Mouse (Mus musculus) MEL (cell line): Measurements from ENCODE around the gene Smpd3. TPM values are rescaled to one million over a fixed set of nuclear protein-coding genes. Genes with fewer than 3 reads are reported as not detected.

Experiments
- DNase-seq: peaks from one replicate; pipeline ENCODE4 v3.0.0; 2011; ENCODE audit warnings: low read depth, low spot score
- H3K27ac ChIP-seq: 2 replicates; pipeline ENCODE4 v1.5.1; 2012; ENCODE audit warnings: low read depth, mild to moderate bottlenecking, control low read depth, low read length, moderate library complexity; ENCODE audit not compliant: control insufficient read depth
- H3K27me3 ChIP-seq, 2 experiments: fragments of 150-350 bp in 1 of 2; sonication (generic) in 1 of 2; 2 replicates each; pipeline ENCODE4 v1.6.1; 2012; ENCODE audit warnings: low read length in 2 of 2, mild to moderate bottlenecking in 2 of 2, improper control_type of control experiment in 1 of 2, moderate library complexity in 1 of 2; ENCODE audit not compliant: insufficient read depth in 2 of 2, control insufficient read depth in 1 of 2
- H3K36me3 ChIP-seq, 2 experiments: 2 replicates each; pipeline ENCODE4 v1.6.1; 2012 to 2014; ENCODE audit warnings: low read length in 2 of 2, improper control_type of control experiment in 1 of 2, inconsistent platforms in 1 of 2, mild to moderate bottlenecking in 1 of 2; ENCODE audit not compliant: insufficient read depth in 2 of 2, control insufficient read depth in 1 of 2
- H3K4me1 ChIP-seq, 2 experiments: fragments of 150-350 bp in 1 of 2; sonication (generic) in 1 of 2; 2 replicates each; pipeline ENCODE4 v1.6.1; 2012; ENCODE audit warnings: low read length in 2 of 2, improper control_type of control experiment in 1 of 2, mild to moderate bottlenecking in 1 of 2; ENCODE audit not compliant: insufficient read depth in 2 of 2, control insufficient read depth in 1 of 2
- H3K4me3 ChIP-seq, 2 experiments: fragments of 150-350 bp in 1 of 2; sonication (generic) in 1 of 2; 2 replicates each; pipeline ENCODE4 v1.5.1; 2012; ENCODE audit warnings: low read depth in 2 of 2, low read length in 2 of 2, mild to moderate bottlenecking in 2 of 2, moderate library complexity in 2 of 2, control low read depth in 1 of 2, improper control_type of control experiment in 1 of 2; ENCODE audit not compliant: control insufficient read depth in 1 of 2, insufficient read depth in 1 of 2
- H3K79me2 ChIP-seq: 2 replicates; pipeline ENCODE4 v1.6.1; 2012; ENCODE audit warnings: mild to moderate bottlenecking, low read length, moderate library complexity; ENCODE audit not compliant: control insufficient read depth, poor library complexity, insufficient read depth
- H3K9ac ChIP-seq: 2 replicates; pipeline ENCODE4 v1.6.1; 2012; ENCODE audit warnings: low read depth, mild to moderate bottlenecking, control low read depth, low read length, moderate library complexity; ENCODE audit not compliant: control insufficient read depth, poor library complexity, severe bottlenecking
- H3K9me3 ChIP-seq: fragments of 150-350 bp; sonication (generic); replicated peaks from 2 replicates; pipeline ENCODE4 v1.6.1; 2012; ENCODE audit warnings: mild to moderate bottlenecking, low read length, improper control_type of control experiment, moderate library complexity; ENCODE audit not compliant: insufficient read depth
- CHD1 ChIP-seq: IDR thresholded peaks from 2 replicates; pipeline ENCODE4 v1.6.1; 2012; ENCODE audit warnings: low read depth, mild to moderate bottlenecking, inconsistent platforms, low read length, improper control_type of control experiment
- CHD2 ChIP-seq: IDR thresholded peaks from 2 replicates; pipeline ENCODE4 v1.6.1; 2011; ENCODE audit warnings: low read length, improper control_type of control experiment
- CTCF ChIP-seq, 3 experiments: IDR thresholded peaks in 2 of 3; conservative IDR thresholded peaks in 1 of 3; 2 replicates each; pipeline ENCODE4 v1.5.1; 2011 to 2012; ENCODE audit warnings: low read length in 3 of 3, low read depth in 2 of 3, mild to moderate bottlenecking in 2 of 3, improper control_type of control experiment in 1 of 3, inconsistent platforms in 1 of 3, mixed read lengths in 1 of 3, moderate library complexity in 1 of 3; ENCODE audit not compliant: control insufficient read depth in 1 of 3, insufficient read depth in 1 of 3, poor library complexity in 1 of 3, severe bottlenecking in 1 of 3
- GATA1 ChIP-seq: IDR thresholded peaks from 2 replicates; pipeline ENCODE4 v1.6.1; 2011; ENCODE audit warnings: low read depth, low read length, improper control_type of control experiment
- MAFK ChIP-seq: IDR thresholded peaks from 2 replicates; pipeline ENCODE4 v1.6.1; 2011; ENCODE audit warnings: low read depth, mild to moderate bottlenecking, low read length, improper control_type of control experiment, borderline replicate concordance
- MAZ ChIP-seq: IDR thresholded peaks from 2 replicates; pipeline ENCODE4 v1.6.1; 2012; ENCODE audit warnings: low read depth, mild to moderate bottlenecking, inconsistent platforms, low read length, improper control_type of control experiment
- MEF2A ChIP-seq: IDR thresholded peaks from 2 replicates; pipeline ENCODE4 v1.6.1; 2014; ENCODE audit warnings: low read depth, mild to moderate bottlenecking, inconsistent platforms, low read length, improper control_type of control experiment; ENCODE audit not compliant: poor library complexity, insufficient replicate concordance, severe bottlenecking; ENCODE audit errors: extremely low read depth
- NELFE ChIP-seq: IDR thresholded peaks from 2 replicates; pipeline ENCODE4 v1.6.1; 2011; ENCODE audit warnings: low read depth, low read length, improper control_type of control experiment
- POLR2A ChIP-seq, 2 experiments: IDR thresholded peaks; 2 replicates each; pipeline ENCODE4 v1.6.1; 2011 to 2012; ENCODE audit warnings: low read length in 2 of 2, mild to moderate bottlenecking in 2 of 2, control low read depth in 1 of 2, improper control_type of control experiment in 1 of 2, low read depth in 1 of 2, moderate library complexity in 1 of 2; ENCODE audit not compliant: control insufficient read depth in 1 of 2, insufficient read depth in 1 of 2, poor library complexity in 1 of 2
- POLR2AphosphoS2 ChIP-seq: IDR thresholded peaks from 2 replicates; pipeline ENCODE4 v1.6.1; 2011; ENCODE audit warnings: low read length, improper control_type of control experiment
- RCOR1 ChIP-seq: IDR thresholded peaks from 2 replicates; pipeline ENCODE4 v1.6.1; 2012; ENCODE audit warnings: low read depth, mild to moderate bottlenecking, inconsistent platforms, low read length, improper control_type of control experiment
- SIN3A ChIP-seq: IDR thresholded peaks from 2 replicates; pipeline ENCODE4 v1.6.1; 2012; ENCODE audit warnings: low read length, improper control_type of control experiment, inconsistent platforms
- SMC3 ChIP-seq: IDR thresholded peaks from 2 replicates; pipeline ENCODE4 v1.6.1; 2011; ENCODE audit warnings: low read depth, low read length, improper control_type of control experiment
- TBP ChIP-seq: IDR thresholded peaks from 2 replicates; pipeline ENCODE4 v1.8.0; 2011; ENCODE audit warnings: low read depth, low read length, improper control_type of control experiment
- TCF12 ChIP-seq: IDR thresholded peaks from 2 replicates; pipeline ENCODE4 v1.6.1; 2014; ENCODE audit warnings: low read depth, mild to moderate bottlenecking, inconsistent platforms, low read length, improper control_type of control experiment, moderate library complexity
- USF1 ChIP-seq: IDR thresholded peaks from 2 replicates; pipeline ENCODE4 v1.6.1; 2014; ENCODE audit warnings: low read depth, mild to moderate bottlenecking, inconsistent platforms, low read length, improper control_type of control experiment, moderate library complexity
- ZC3H11A ChIP-seq: IDR thresholded peaks from 2 replicates; pipeline ENCODE4 v1.6.1; 2012; ENCODE audit warnings: low read depth, mild to moderate bottlenecking, inconsistent platforms, low read length, improper control_type of control experiment
- ZMIZ1 ChIP-seq: IDR thresholded peaks from 2 replicates; pipeline ENCODE4 v1.6.1; 2012; ENCODE audit warnings: low read depth, mild to moderate bottlenecking, inconsistent platforms, low read length, improper control_type of control experiment, moderate library complexity
- polyA plus RNA-seq, 2 experiments: library from polyadenylated mRNA; stranded (reverse) in 1 of 2; unstranded in 1 of 2; fragments of >175 nt in 1 of 2; fragments of >200 nt in 1 of 2; gene quantifications; 2 replicates each; pipeline versions ENCODE4 v1.2.1 to v1.2.4; 2012; ENCODE audit warnings: low replicate concordance in 2 of 2, low read depth in 1 of 2; ENCODE audit not compliant: insufficient read length in 2 of 2, insufficient read depth in 1 of 2, missing spikeins in 1 of 2
- total RNA-seq: library from RNA; depleted of rRNA; stranded (reverse); fragments of 300-350 nt; gene quantifications from 2 replicates; pipeline ENCODE4 v1.2.3, GENCODE M21; 2012

Smpd3 gene
- total and polyA plus RNA-seq, 3 experiments, result 0.04 to 0.08 TPM; not detected in 1

DNA sequence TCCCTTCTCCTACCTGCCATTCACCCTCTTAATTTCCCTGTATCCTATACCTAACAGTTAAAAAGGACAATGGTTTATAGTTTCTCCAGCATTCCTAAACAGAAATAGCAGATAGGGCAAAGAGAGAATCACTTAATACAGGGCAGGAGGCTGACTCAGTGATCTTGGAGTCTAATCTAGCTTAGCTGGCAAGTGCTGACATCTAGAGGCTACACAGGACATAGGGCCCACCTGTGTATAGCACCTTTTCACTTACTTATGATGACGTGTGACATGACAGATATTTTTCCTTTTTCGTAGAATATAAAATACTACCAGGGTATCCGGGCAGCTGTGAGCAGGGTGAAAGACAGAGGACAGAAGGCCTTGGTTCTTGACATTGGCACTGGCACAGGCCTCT lies 118.2 kb downstream of the Smpd3 start:
- Histone ChIP-seq H3K36me3 (peaks cover 0 to 33% of the 10 kb centered on the region in 2 experiments; a peak in 2 of 4 replicates), H3K4me1 (no peaks in the 10 kb centered on the region), H3K4me3 (no peak overlapping the region), H3K27me3 (no peaks in the 10 kb centered on the region), H3K27ac (no peak overlapping the region), H3K9ac (no peak overlapping the region), H3K79me2 (no peaks in the 10 kb centered on the region), H3K9me3 (no peaks in the 10 kb centered on the region)
- TF ChIP-seq CTCF (IDR thresholded peaks at IDR 0.05 in 2 of 3, conservative IDR thresholded peaks at IDR 0.05 in 1 of 3; ENCODE audit: control insufficient read depth in 1 of 3, insufficient read depth in 1 of 3, low read depth in 2 of 3, low read length in 3 of 3, poor library complexity in 1 of 3, severe bottlenecking in 1 of 3), result peak in 2 of 3 experiments; percentile 12 to 41; a peak in 3 of 6 replicates
- TF ChIP-seq MAFK, result no peak
- TF ChIP-seq ZC3H11A, result no peak
- no peak for TF ChIP-seq CHD1
- TF ChIP-seq ZMIZ1, result no peak
- TF ChIP-seq MAZ, result no peak
- no peak for TF ChIP-seq NELFE
- TF ChIP-seq TBP, result no peak
- no peak for TF ChIP-seq TCF12
- TF ChIP-seq CHD2, result no peak
- peak; percentile 31 for TF ChIP-seq SMC3
- no peak for TF ChIP-seq RCOR1
- TF ChIP-seq POLR2AphosphoS2, result no peak
- TF ChIP-seq SIN3A, result no peak
- no peak for DNase-seq

DNA sequence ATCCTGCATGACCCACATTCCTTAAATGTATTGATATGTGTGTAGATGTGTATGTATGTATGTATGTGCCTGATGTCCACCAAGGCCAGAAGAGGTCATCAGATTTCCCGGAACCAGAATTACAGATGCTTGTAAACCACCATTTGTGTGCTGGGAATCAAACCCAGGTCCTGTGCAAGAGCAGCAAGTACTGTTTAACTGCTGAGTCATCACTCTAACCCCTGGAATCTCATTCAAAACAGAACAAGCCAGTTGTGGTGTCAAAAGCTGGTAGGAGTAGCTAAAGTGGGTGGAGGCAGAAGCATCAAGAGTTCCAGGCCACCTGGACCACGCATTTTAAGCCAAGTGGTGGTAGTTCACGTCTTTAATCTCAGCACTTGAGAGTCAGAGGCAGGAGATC lies 123.8 kb downstream of the Smpd3 start:
- Histone ChIP-seq H3K79me2 (peaks cover 29% of the 10 kb centered on the region), H3K27me3 (no peaks in the 10 kb centered on the region), H3K4me3 (no peak overlapping the region), H3K9ac (no peak overlapping the region), H3K4me1 (peaks cover 0 to 2% of the 10 kb centered on the region in 2 experiments; a peak in 1 of 4 replicates), H3K36me3 (peaks cover 9 to 29% of the 10 kb centered on the region in 2 experiments), H3K9me3 (no peaks in the 10 kb centered on the region), H3K27ac (no peak overlapping the region)
- TF ChIP-seq CTCF (IDR thresholded peaks at IDR 0.05 in 2 of 3, conservative IDR thresholded peaks at IDR 0.05 in 1 of 3; ENCODE audit: control insufficient read depth in 1 of 3, insufficient read depth in 1 of 3, low read depth in 2 of 3, low read length in 3 of 3, poor library complexity in 1 of 3, severe bottlenecking in 1 of 3), result no peak
- no peak for TF ChIP-seq ZMIZ1
- peak; percentile 82 for TF ChIP-seq MAFK
- no peak for TF ChIP-seq USF1
- no peak for DNase-seq

DNA sequence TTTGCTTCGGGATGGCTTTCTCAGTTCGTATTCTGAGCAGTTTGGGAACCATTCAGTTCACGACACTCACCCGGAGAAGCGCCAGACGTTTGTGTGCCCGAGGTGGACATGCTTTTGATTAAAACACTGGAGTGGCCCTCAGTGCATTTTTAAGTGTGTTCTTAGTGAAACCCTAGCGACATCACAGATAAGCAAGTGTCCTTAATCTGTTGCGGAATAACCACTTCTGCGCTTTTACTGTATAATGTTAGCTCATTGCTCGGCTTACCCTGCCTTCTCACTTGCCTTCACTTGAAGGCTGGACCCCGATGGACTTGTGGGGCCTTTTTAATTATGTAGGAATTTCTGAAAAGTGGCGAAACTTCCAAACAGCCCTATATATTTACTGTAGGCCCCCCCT lies 126.4 kb downstream of the Smpd3 start:
- H3K79me2 ChIP-seq, result peaks cover 39% of the 10 kb centered on the region
- H3K4me1 ChIP-seq, result peaks cover 0 to 2% of the 10 kb centered on the region in 2 experiments; a peak in 1 of 4 replicates
- H3K9me3 ChIP-seq, result no peaks in the 10 kb centered on the region
- no peaks in the 10 kb centered on the region for H3K27me3 ChIP-seq
- peak overlapping the region; percentile 83 to 95 for H3K4me3 ChIP-seq
- H3K27ac ChIP-seq, result peak overlapping the region; percentile 73
- H3K36me3 ChIP-seq, result peaks cover 19 to 22% of the 10 kb centered on the region in 2 experiments
- peak overlapping the region; percentile 88 for H3K9ac ChIP-seq
- peak; percentile 69 for DNase-seq
- no peak for TF ChIP-seq MEF2A
- no peak for TF ChIP-seq POLR2A (IDR thresholded peaks at IDR 0.05; ENCODE audit: control insufficient read depth in 1 of 2, insufficient read depth in 1 of 2, low read depth in 1 of 2, low read length in 2 of 2, poor library complexity in 1 of 2)
- no peak for TF ChIP-seq SMC3
- no peak for TF ChIP-seq CHD1
- TF ChIP-seq GATA1, result peak; percentile 35; the same call in 1 of the 2 replicates
